Mouse (Mus musculus) E14TG2a.4 (cell line): ENCODE measurements at regions not wholly inside any gene's neighbourhood (a gene's known extent, or its start where the extent isn't known, plus 50 kb on each side); places are given as distances from the start of the nearest gene placed in this dataset.

Experiments used
- H3K27me3 ChIP-seq: 2 replicates; pipeline ENCODE4 v1.6.1; 2014; ENCODE audit warnings: low read length, control low read depth; ENCODE audit not compliant: insufficient read depth
- H3K36me3 ChIP-seq: 2 replicates; pipeline ENCODE4 v1.6.1; 2014; ENCODE audit warnings: low read length, control low read depth; ENCODE audit not compliant: insufficient read depth
- H3K4me1 ChIP-seq: replicated peaks from 2 replicates; pipeline ENCODE4 v1.6.1; 2014; ENCODE audit warnings: low read depth, low read length, control low read depth
- H3K4me3 ChIP-seq: replicated peaks from 2 replicates; pipeline ENCODE4 v1.5.1; 2014; ENCODE audit warnings: mild to moderate bottlenecking, low read length
- H3K9me3 ChIP-seq: 2 replicates; pipeline ENCODE4 v1.6.1; 2014; ENCODE audit warnings: low read length, control low read depth
- CTCF ChIP-seq: conservative IDR thresholded peaks from 2 replicates; pipeline ENCODE4 v1.5.1; 2014; ENCODE audit warnings: low read length
- NANOG ChIP-seq: IDR thresholded peaks from 2 replicates; pipeline ENCODE4 v1.6.1; 2014; ENCODE audit warnings: borderline replicate concordance, low read length, mixed read lengths
- POU5F1 ChIP-seq: IDR thresholded peaks from 2 replicates; pipeline ENCODE4 v1.6.1; 2014; ENCODE audit warnings: low read length, borderline replicate concordance

GRCm38 (mm10) chr2:117637397-117637796, 294.6 kb upstream of the Rasgrp1 start:
- H3K9me3 ChIP-seq = no peaks in the 10 kb centered on the region
- no peaks in the 10 kb centered on the region for H3K36me3 ChIP-seq
- no peaks in the 10 kb centered on the region for H3K27me3 ChIP-seq
- H3K4me1 ChIP-seq = no peaks in the 10 kb centered on the region
- TF ChIP-seq POU5F1 (no peak), CTCF (no peak), NANOG (no peak)
- no peak overlapping the region for H3K4me3 ChIP-seq

- TF ChIP-seq CTCF = no peak
- TF ChIP-seq POU5F1 = no peak
- no peak for TF ChIP-seq NANOG
- H3K4me3 ChIP-seq = no peak overlapping the region
- no peaks in the 10 kb centered on the region for H3K4me1 ChIP-seq
- H3K9me3 ChIP-seq = no peaks in the 10 kb centered on the region
- H3K27me3 ChIP-seq = no peaks in the 10 kb centered on the region
- H3K36me3 ChIP-seq = no peaks in the 10 kb centered on the region
These were observed 309.3 kb upstream of the Rasgrp1 start for GRCm38 (mm10) chr2:117652101-117652500.

GRCm38 (mm10) chr2:117652647-117653046, 309.8 kb upstream of the Rasgrp1 start:
- Histone ChIP-seq H3K9me3 (no peaks in the 10 kb centered on the region), H3K4me3 (no peak overlapping the region), H3K27me3 (no peaks in the 10 kb centered on the region), H3K36me3 (no peaks in the 10 kb centered on the region), H3K4me1 (no peaks in the 10 kb centered on the region)
- no peak for TF ChIP-seq CTCF
- no peak for TF ChIP-seq NANOG
- no peak for TF ChIP-seq POU5F1

DNA sequence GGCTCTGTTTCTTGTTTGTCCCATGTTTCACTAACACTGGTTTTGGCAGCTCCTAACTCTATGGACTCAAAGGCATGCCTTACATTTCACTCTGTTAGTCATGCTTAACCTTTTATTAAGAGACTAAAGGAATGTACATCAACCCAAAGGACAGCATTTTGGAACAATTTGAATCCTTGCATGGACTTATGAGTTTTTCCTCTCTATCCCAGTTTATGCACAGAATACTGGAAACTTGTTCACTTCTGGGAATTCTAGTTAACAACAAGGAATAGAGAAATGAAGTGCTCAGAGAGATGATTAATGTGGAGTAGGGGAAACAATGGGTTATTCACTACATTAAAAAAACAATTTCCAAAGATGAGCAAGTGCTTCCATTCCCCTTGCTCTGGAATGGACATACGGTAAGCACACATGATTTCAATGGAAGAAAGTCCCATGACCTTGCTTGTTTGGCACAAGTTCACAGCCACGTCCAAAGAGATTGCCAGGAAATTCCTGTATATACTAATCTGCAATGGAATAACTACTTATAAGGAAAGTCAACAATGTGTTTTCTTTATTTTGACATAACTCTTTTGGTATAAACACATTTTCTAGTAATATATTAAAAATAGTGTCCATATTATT, 313.9 kb upstream of the Rasgrp1 start:
- H3K9me3 ChIP-seq = no peaks in the 10 kb centered on the region
- no peak for TF ChIP-seq CTCF
- no peak for TF ChIP-seq POU5F1
- TF ChIP-seq NANOG = no peak
- H3K36me3 ChIP-seq = no peaks in the 10 kb centered on the region
- H3K4me3 ChIP-seq = no peak overlapping the region
- no peaks in the 10 kb centered on the region for H3K27me3 ChIP-seq
- H3K4me1 ChIP-seq = no peaks in the 10 kb centered on the region

DNA sequence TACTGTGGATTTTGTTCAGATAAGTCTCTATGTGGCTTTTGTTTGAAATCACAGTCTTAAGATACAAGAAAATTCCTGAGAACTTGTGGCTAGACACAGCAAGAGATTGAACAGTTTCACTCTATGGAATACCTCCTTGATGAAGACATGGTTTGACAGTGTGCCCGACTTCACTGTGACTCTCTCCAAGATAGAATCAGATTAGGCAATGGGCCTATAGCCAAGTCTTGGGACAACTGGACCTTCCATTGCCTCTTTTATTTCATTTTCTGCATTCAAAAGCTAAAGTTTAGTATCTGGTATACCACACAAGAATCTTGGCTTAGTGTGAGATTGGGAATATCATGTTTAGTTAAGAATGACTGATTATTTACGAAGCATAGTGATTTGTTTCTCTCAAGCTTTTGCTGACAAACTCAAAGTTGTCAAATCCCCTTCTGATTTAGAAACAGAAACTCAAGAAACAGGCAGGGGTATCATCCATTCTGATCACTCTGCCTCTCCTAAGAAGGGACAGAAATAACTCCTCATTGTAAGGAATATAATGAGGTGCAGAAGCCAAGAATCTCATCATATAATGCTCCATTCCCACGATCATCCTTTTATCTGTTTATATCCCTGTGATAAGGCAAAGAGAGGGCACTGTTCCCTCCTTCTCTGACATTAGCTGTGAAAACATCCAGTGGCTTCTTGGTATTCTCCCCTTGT, 317.6 kb upstream of the Rasgrp1 start:
- Histone ChIP-seq H3K4me1 (no peaks in the 10 kb centered on the region), H3K36me3 (no peaks in the 10 kb centered on the region), H3K27me3 (no peaks in the 10 kb centered on the region), H3K4me3 (no peak overlapping the region), H3K9me3 (no peaks in the 10 kb centered on the region)
- no peak for TF ChIP-seq POU5F1
- TF ChIP-seq CTCF = no peak
- no peak for TF ChIP-seq NANOG

DNA sequence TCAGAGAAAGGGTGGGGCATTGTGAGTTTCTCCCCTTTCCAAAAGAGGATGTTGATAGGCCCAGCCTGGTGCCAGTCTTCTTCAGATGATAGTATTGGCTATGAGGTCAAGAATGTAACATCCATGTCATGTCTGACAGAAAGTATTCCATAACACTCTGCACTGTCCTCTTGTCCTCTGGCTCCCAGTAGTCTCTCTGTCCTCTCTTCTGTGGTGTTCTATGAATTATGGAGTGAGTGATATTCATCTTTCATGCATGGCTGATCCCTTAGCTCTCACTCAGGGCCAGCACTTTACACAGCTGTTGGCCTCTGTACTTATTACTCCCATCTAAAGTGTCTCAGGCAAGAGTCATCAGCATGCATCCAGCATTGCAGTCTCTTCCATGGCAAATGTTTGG, 319.9 kb upstream of the Rasgrp1 start:
- Histone ChIP-seq H3K36me3 (no peaks in the 10 kb centered on the region), H3K4me1 (no peaks in the 10 kb centered on the region), H3K27me3 (no peaks in the 10 kb centered on the region), H3K9me3 (no peaks in the 10 kb centered on the region), H3K4me3 (no peak overlapping the region)
- no peak for TF ChIP-seq NANOG
- no peak for TF ChIP-seq POU5F1
- no peak for TF ChIP-seq CTCF

DNA sequence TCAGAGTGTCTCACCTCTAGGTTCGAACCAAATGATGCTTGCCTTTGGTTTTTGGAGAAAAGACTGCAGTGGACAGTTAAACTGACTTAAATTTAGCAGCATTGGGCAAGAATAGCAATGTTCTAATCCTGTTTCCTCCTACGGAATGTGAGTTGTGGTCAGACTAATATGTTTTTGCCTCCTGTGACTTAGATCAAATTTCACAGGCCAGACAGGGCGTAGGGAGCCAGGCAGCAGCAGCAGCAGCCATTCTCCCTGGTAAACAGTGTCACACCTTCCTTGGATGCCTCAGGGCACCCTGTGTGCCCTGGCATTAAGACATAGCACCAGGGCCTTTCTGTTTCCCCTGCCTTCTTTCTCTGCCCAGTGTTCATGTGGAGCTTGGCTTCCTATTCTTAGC, 323.7 kb upstream of the Rasgrp1 start:
- TF ChIP-seq POU5F1 (no peak), CTCF (no peak), NANOG (no peak)
- Histone ChIP-seq H3K4me3 (no peak overlapping the region), H3K36me3 (no peaks in the 10 kb centered on the region)

GRCm38 (mm10) chr2:117668137-117668536, 325.3 kb upstream of the Rasgrp1 start:
- H3K36me3 ChIP-seq = no peaks in the 10 kb centered on the region
- no peak overlapping the region for H3K4me3 ChIP-seq
- H3K27me3 ChIP-seq = no peaks in the 10 kb centered on the region
- H3K4me1 ChIP-seq = no peaks in the 10 kb centered on the region
- TF ChIP-seq NANOG = no peak
- no peaks in the 10 kb centered on the region for H3K9me3 ChIP-seq

More for the DNA sequence above, 323.7 kb upstream of the Rasgrp1 start:
- H3K27me3 ChIP-seq = no peaks in the 10 kb centered on the region
- H3K9me3 ChIP-seq = no peaks in the 10 kb centered on the region
- H3K4me1 ChIP-seq = no peaks in the 10 kb centered on the region

DNA sequence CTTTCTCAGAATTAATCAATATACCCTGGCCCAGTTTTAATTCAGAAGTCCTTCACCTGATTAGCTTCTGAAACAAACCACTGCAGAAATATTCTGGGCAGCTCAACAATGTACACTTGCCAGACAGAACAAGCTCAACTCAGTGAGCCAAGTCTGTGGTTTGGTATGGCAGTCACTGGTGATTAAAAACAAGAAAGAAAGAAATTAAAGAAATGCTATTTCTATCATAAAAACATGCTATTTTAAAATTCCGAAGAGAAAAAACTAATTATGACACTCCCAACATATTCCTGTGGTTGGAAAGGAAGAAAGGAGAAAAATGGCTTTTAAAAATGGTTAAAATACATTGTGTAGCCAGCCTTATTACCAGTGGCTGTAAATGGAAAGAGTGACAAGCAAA, 332.1 kb upstream of the Rasgrp1 start:
- no peak for TF ChIP-seq POU5F1
- no peak for TF ChIP-seq NANOG
- no peak for TF ChIP-seq CTCF

More for the DNA sequence above, 332.1 kb upstream of the Rasgrp1 start:
- Histone ChIP-seq H3K27me3 (no peaks in the 10 kb centered on the region), H3K9me3 (no peaks in the 10 kb centered on the region), H3K4me1 (no peaks in the 10 kb centered on the region), H3K36me3 (no peaks in the 10 kb centered on the region), H3K4me3 (no peak overlapping the region)
